Mouse (Mus musculus) hindbrain, embryonic 11.5 days (tissue): ENCODE results near the gene B3gnt2. TPM values are rescaled to one million over a fixed set of nuclear protein-coding genes. Genes with fewer than 3 reads are reported as not detected.
A peak's percentile ranks its signal among the peaks of the same experiment; 100 is the strongest.

Experiments used
- ATAC-seq: fragments of 200-750 bp; cut with Nextera tagmentation; 2 replicates; pipeline ENCODE4 v1.8.0; 2017; ENCODE audit warnings: mild to moderate bottlenecking, moderate TSS enrichment, moderate library complexity; ENCODE audit not compliant: low FRiP score
- DNase-seq: peaks from one replicate; pipeline ENCODE4 v3.0.0-alpha.2; 2015; ENCODE audit warnings: low spot score
- H3K27ac ChIP-seq: fragments of 300-500 bp; sonication (generic); 2 replicates; pipeline ENCODE4 v1.5.1; 2014; ENCODE audit warnings: mild to moderate bottlenecking, low read depth, low read length
- H3K27me3 ChIP-seq: fragments of 300-500 bp; sonication (generic); 2 replicates; pipeline ENCODE4 v1.6.1; 2014; ENCODE audit warnings: mild to moderate bottlenecking, low read length, moderate library complexity, mixed read lengths; ENCODE audit not compliant: control insufficient read depth, insufficient read depth
- H3K36me3 ChIP-seq: fragments of 300-500 bp; sonication (generic); 2 replicates; pipeline ENCODE4 v1.6.1; 2014; ENCODE audit warnings: mild to moderate bottlenecking, low read length, moderate library complexity, mixed read lengths; ENCODE audit not compliant: control insufficient read depth, insufficient read depth
- H3K4me1 ChIP-seq: fragments of 300-500 bp; sonication (generic); replicated peaks from 2 replicates; pipeline ENCODE4 v1.6.1; 2014; ENCODE audit warnings: low read length, mixed read lengths; ENCODE audit not compliant: control insufficient read depth, insufficient read depth
- H3K4me2 ChIP-seq: fragments of 300-500 bp; sonication (generic); replicated peaks from 2 replicates; pipeline ENCODE4 v1.6.1; 2014; ENCODE audit warnings: mild to moderate bottlenecking, low read depth, low read length
- H3K4me3 ChIP-seq: fragments of 300-500 bp; sonication (generic); 2 replicates; pipeline ENCODE4 v1.5.1; 2014; ENCODE audit warnings: low read depth, low read length
- H3K9ac ChIP-seq: fragments of 300-500 bp; sonication (generic); 2 replicates; pipeline ENCODE4 v1.6.1; 2014; ENCODE audit warnings: low read depth, low read length
- H3K9me3 ChIP-seq: fragments of 300-500 bp; sonication (generic); 2 replicates; pipeline ENCODE4 v1.6.1; 2016; ENCODE audit warnings: low read length; ENCODE audit not compliant: control insufficient read depth
- WGBS: fragments of 180-500 bp; shearing (Covaris S2); extraction: QIAGEN DNeasy Blood & Tissue Kit; methylation state at CpG from one replicate; pipeline ENCODE4 v1.1.7; 2014; 5-methylcytosine and 5-hydroxymethylcytosine counted together
- polyA plus RNA-seq: library from polyadenylated mRNA; unstranded; fragments of >200 nt; fragmentation: Nextera tagmentation; extraction: Ambion mirVana; gene quantifications from 2 replicates; pipeline ENCODE4 v1.2.1, GENCODE M21; 2014

Gene B3gnt2
- polyA plus RNA-seq, 1 experiment from 2014 or later = 1.7 TPM

- no peaks in the 10 kb centered on the region for H3K36me3 ChIP-seq
- no peak overlapping the region for H3K4me3 ChIP-seq
- no peak overlapping the region for H3K9ac ChIP-seq
- no peak overlapping the region for H3K27ac ChIP-seq
- no peak overlapping the region for H3K4me2 ChIP-seq
- H3K27me3 ChIP-seq = no peaks in the 10 kb centered on the region
- no peaks in the 10 kb centered on the region for H3K9me3 ChIP-seq
- WGBS = 88% methylated on average over 7 of the region's 7 CpGs
- ATAC-seq (no peak), DNase-seq (no peak)
- no peaks in the 10 kb centered on the region for H3K4me1 ChIP-seq
Measured at GRCm38 (mm10) chr11:22815877-22816276, 44.9 kb downstream of the B3gnt2 start.

DNA sequence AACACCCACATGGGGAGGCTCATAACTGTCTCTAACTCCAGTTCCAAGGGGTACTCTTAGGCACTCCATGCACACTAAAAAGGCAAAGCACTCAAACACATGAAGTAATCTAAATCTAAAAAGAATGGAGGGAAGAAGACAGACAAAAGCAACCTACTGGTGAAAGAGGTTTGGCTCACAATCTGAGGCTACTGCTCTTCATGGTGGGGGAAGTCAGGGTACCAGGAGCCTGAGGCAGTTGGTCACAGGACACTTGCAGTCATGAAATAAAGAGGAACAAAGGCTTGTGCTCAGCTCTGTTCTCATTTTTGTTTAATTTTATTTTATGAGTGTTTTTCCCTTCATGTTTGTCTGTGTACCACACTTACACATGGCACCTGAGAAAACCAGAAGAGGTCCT is 45.6 kb downstream of the B3gnt2 start:
- Histone ChIP-seq H3K4me3 (no peak overlapping the region), H3K9me3 (no peaks in the 10 kb centered on the region), H3K27me3 (no peaks in the 10 kb centered on the region), H3K27ac (no peak overlapping the region), H3K36me3 (no peaks in the 10 kb centered on the region), H3K4me2 (no peak overlapping the region), H3K4me1 (no peaks in the 10 kb centered on the region), H3K9ac (no peak overlapping the region)
- ATAC-seq (no peak), DNase-seq (no peak)

GRCm38 (mm10) chr11:22813921-22814704 is 46.6 kb downstream of the B3gnt2 start:
- WGBS = 91% methylated on average over 5 of the region's 5 CpGs
- Histone ChIP-seq H3K27me3 (no peaks in the 10 kb centered on the region), H3K27ac (no peak overlapping the region), H3K4me3 (no peak overlapping the region), H3K36me3 (no peaks in the 10 kb centered on the region), H3K9ac (no peak overlapping the region), H3K4me1 (no peaks in the 10 kb centered on the region), H3K9me3 (no peaks in the 10 kb centered on the region), H3K4me2 (no peak overlapping the region)
- no peak for DNase-seq
- no peak for ATAC-seq

GRCm38 (mm10) chr11:22813427-22813826 is 47.3 kb downstream of the B3gnt2 start:
- H3K9ac ChIP-seq = no peak overlapping the region
- H3K4me3 ChIP-seq = no peak overlapping the region
- H3K27me3 ChIP-seq = no peaks in the 10 kb centered on the region
- no peaks in the 10 kb centered on the region for H3K36me3 ChIP-seq
- H3K27ac ChIP-seq = no peak overlapping the region
- H3K4me2 ChIP-seq = no peak overlapping the region
- 87% methylated on average over 3 of the region's 3 CpGs for WGBS
- no peaks in the 10 kb centered on the region for H3K4me1 ChIP-seq
- H3K9me3 ChIP-seq = no peaks in the 10 kb centered on the region
- no peak for ATAC-seq
- DNase-seq = no peak

DNA sequence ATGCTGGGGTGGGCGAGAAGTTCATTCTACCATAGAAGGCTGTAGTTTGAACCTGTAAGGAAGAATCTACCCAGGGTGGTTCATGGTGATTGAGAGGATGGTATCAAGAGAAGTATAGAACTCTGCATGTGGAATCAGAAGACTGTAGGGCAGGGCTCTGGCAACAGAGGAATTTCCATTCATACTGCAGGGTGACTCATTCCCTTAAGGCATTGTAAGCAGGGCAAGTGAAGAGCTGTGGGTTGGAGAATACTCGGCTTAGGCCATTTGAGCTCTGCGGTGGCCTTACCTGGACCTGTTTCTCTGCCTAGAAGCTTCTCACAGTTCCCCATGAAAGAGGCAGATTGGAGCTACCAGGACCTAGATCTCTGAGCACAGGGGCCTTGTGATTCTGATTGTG is 49.3 kb downstream of the B3gnt2 start:
- Histone ChIP-seq H3K9me3 (no peaks in the 10 kb centered on the region), H3K4me1 (no peaks in the 10 kb centered on the region), H3K36me3 (no peaks in the 10 kb centered on the region), H3K4me3 (no peak overlapping the region), H3K4me2 (no peak overlapping the region), H3K9ac (no peak overlapping the region), H3K27ac (no peak overlapping the region), H3K27me3 (no peaks in the 10 kb centered on the region)
- 86% methylated on average over 3 of the region's 3 CpGs for WGBS
- ATAC-seq = no peak
- DNase-seq = no peak

DNA sequence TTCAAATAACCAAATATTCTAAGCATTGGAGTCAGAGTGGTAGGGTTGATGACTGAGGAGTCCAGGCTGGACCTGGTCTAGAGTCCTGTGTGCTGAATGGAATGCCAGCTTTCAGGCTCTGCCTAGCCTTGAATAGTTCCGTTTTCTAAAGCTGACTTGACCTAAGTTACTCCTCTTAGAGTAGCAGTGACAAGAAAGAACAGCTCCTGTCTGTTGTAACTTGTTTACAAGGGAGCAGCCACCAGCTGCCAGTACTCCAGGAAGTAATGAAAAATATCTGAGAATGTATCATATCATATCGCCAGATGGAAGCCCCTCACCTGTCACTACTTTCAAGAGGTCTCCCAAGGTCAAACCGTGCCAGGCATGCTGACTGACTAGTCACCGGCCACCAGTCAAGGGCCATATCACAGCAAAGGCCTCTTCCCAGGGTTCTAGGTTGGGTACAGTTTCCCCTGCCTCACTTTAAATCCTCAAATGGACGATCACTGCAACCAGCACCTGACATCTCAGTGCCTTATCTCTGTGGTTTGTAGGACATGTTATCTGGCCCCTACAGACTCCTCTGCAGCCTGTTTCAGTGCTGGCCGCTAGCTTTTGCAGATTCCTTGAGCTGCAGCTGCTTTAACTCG is 51.2 kb downstream of the B3gnt2 start:
- Histone ChIP-seq H3K36me3 (no peaks in the 10 kb centered on the region), H3K4me2 (no peak overlapping the region), H3K4me3 (no peak overlapping the region), H3K27me3 (no peaks in the 10 kb centered on the region), H3K4me1 (no peaks in the 10 kb centered on the region), H3K9ac (no peak overlapping the region), H3K27ac (no peak overlapping the region), H3K9me3 (no peaks in the 10 kb centered on the region)
- WGBS = 82% methylated on average over 7 of the region's 7 CpGs
- DNase-seq (no peak), ATAC-seq (no peak)

DNA sequence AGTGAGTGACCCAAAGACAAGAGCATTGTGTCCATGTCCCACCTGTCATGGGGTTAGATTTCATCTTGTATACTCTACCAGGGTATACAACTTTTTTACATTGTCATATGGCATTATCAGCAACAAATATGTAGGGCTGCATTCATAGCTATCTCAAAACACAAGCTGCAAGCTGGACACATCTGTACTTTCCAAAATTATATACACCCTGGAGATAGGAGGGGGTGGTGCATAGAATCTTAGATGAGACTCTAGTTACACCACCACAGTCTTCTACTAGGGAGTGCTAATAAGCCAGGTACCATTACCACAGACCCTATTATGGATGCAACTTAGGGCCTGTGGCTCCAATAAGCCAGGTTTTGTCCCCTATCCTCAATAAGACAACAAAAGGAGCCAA is 52.7 kb downstream of the B3gnt2 start:
- H3K4me3 ChIP-seq = no peak overlapping the region

GRCm38 (mm10) chr11:22805171-22805570 is 55.6 kb downstream of the B3gnt2 start:
- WGBS = 95% methylated on average over 1 of the region's 1 CpGs
- no peaks in the 10 kb centered on the region for H3K9me3 ChIP-seq
- no peak for DNase-seq
- no peaks in the 10 kb centered on the region for H3K27me3 ChIP-seq
- H3K36me3 ChIP-seq = no peaks in the 10 kb centered on the region
- H3K4me2 ChIP-seq = no peak overlapping the region
- no peak overlapping the region for H3K27ac ChIP-seq
- no peak overlapping the region for H3K4me3 ChIP-seq
- no peak for ATAC-seq
- H3K9ac ChIP-seq = no peak overlapping the region
- H3K4me1 ChIP-seq = no peaks in the 10 kb centered on the region

More for the DNA sequence above, 52.7 kb downstream of the B3gnt2 start:
- H3K27ac ChIP-seq = no peak overlapping the region
- H3K9ac ChIP-seq = no peak overlapping the region
- no peaks in the 10 kb centered on the region for H3K27me3 ChIP-seq
- no peaks in the 10 kb centered on the region for H3K9me3 ChIP-seq
- no peak for ATAC-seq
- H3K36me3 ChIP-seq = no peaks in the 10 kb centered on the region
- no peak for DNase-seq
- H3K4me1 ChIP-seq = no peaks in the 10 kb centered on the region
- H3K4me2 ChIP-seq = no peak overlapping the region

DNA sequence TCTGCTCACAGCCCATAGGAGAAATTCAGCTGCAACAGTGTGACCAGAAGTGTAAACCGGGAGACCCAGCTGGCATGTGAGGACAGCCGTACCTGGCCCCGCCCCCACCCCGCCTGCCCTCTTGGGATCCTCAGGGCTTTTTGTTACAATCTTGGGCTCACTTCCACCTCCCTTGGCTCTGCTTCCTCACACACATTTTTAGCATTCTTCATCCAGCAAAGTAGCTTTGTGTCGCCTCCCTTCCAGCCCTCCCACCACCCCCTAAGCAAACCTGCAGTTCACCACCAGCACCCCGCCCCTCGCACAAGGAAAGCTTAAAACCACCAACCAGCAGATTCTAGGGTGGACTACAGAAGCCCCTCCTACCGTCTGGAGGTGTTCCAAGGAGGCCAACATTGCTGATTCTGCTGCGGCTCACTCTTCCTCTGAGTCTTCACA is 60.8 kb downstream of the B3gnt2 start:
- Histone ChIP-seq H3K27ac (no peak overlapping the region), H3K9me3 (no peaks in the 10 kb centered on the region), H3K36me3 (no peaks in the 10 kb centered on the region), H3K4me3 (no peak overlapping the region), H3K9ac (no peak overlapping the region), H3K4me2 (no peak overlapping the region), H3K27me3 (no peaks in the 10 kb centered on the region), H3K4me1 (no peaks in the 10 kb centered on the region)
- 19% methylated on average over 9 of the region's 9 CpGs for WGBS
- DNase-seq = peak; percentile 9
- ATAC-seq = no peak
